ENCODE assay signal across 9 mouse cellular contexts in the genomic region with DNA sequence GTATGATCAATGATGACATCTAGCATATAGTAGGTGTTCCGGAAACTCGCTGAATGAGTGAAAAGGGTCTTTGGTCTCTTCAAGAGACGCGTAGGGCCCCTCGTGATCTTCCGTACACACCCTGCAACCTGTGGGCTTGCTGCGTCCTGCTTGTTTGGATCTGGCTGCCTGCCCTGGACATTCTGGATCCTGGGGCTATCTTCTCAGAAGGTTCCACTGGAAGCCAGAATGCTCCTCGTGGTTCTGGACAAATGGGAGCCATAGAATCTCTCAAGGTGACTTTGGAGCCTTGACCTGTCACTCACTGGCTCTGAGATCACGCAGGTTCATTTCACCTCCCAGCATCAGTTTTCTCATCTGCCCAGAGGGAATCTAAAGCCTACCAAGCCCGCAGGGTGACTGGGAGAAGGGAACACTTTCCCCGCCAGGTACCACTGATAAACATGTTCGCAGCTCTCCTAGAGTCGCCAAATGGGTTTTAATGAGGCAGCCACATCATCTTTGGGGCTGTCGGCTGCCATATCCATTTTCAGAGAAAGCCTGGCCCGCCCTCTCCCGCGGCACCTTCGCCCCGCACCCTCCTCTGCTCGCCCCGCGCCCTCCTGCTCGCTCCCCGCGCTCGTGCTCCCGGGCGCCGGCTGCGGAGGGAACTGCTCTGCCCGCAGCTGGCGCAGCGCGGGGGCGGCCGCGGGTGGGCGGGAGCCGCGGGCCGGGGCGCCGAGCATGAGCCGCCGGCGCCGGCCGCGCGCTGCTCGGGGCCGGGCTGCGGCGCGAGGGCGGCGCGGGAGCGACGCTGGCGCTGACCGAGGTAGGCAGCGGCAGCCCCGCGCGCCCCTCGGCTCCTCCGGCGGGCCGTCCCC. TPM values are rescaled to one million over a fixed set of nuclear protein-coding genes. Genes with fewer than 3 reads are reported as not detected.
DNase-seq lines count a peak whose midpoint lies in the region; ATAC-seq and TF ChIP-seq lines count a peak whose summit lies in the region.
"Had no signal": no experiment of that assay in that cellular context is flagged by ENCODE, and none has a peak within 500 bp of the region (broad histone marks: within the 10 kb centered on the region; RNA-seq: fewer than 3 reads in every experiment).

Gene Rasgef1a, plus strand, starts transcription at position 683 of the 860 bp plus-strand sequence.

- H3K27ac ChIP-seq in cortical plate, adult 2 months (ENCODE audit: insufficient read depth, low read length), result peak within 1 kb of the TSS; percentile 88
- no peak within 1 kb of the TSS for H3K27ac ChIP-seq in intestine, embryonic 14.5 days (ENCODE audit: low read depth)
- H3K27ac ChIP-seq: macrophage had no signal

- 0 out of 2 replicates have a peak, but pooled peaks have one; percentile 8 for TF ChIP-seq POLR2A in cortical plate, adult 2 months (IDR thresholded peaks at IDR 0.05; ENCODE audit: extremely low read depth, insufficient read depth, low read length)

- 0 out of 2 replicates have a peak, but pooled peaks cover 4% of the 10 kb centered on the region for H3K9me3 ChIP-seq in intestine, embryonic 14.5 days (ENCODE audit: control insufficient read depth, low read length)

- H3K27me3 ChIP-seq in intestine, embryonic 14.5 days (replicated peaks; ENCODE audit: control insufficient read depth, insufficient read depth, low read length), result peaks cover 48% of the 10 kb centered on the region

- TF ChIP-seq CTCF in cortical plate, adult 2 months (IDR thresholded peaks at IDR 0.05; ENCODE audit: extremely low read depth, insufficient read depth, low read length), result no peak

- ATAC-seq in intestine, embryonic 14.5 days (replicated peaks; ENCODE audit: low FRiP score, low TSS enrichment, low read depth), result no peak

- H3K4me3 ChIP-seq in cortical plate, adult 2 months (ENCODE audit: insufficient read depth, low read length), result peak within 1 kb of the TSS; percentile 97
- H3K4me3 ChIP-seq in intestine, embryonic 14.5 days (ENCODE audit: low read depth, low read length), result peak within 1 kb of the TSS; percentile 37

- peak within 1 kb of the TSS; percentile 32; the same call in 1 of the 2 replicates for H3K9ac ChIP-seq in intestine, embryonic 14.5 days (ENCODE audit: low read length)

- peaks cover 12% of the 10 kb centered on the region for H3K4me1 ChIP-seq in cortical plate, adult 2 months (ENCODE audit: control insufficient read depth, insufficient read depth, low read length)
- H3K4me1 ChIP-seq in intestine, embryonic 14.5 days (replicated peaks; ENCODE audit: control insufficient read depth, insufficient read depth, low read length), result 0 out of 2 replicates have a peak, but pooled peaks cover 4% of the 10 kb centered on the region

- peak; percentile 55 to 66 for DNase-seq in left cerebral cortex, adult 18-20 months (ENCODE audit: low spot score in 2 of 2)
- no peak for DNase-seq in left cerebral cortex, adult 11 months (ENCODE audit: low spot score)
- no peak for DNase-seq in intestine, embryonic 14.5 days (ENCODE audit: low spot score)
- DNase-seq in lung, postnatal 36 days, result peak; percentile 34
- no peak for DNase-seq in ovary, postnatal 36 days (ENCODE audit: low spot score)
- DNase-seq in gastrocnemius, postnatal 25 days, result no peak
- no peak for DNase-seq in testis, postnatal 14 days (ENCODE audit: low spot score)

- no peaks in the 10 kb centered on the region for H3K36me3 ChIP-seq in intestine, embryonic 14.5 days (ENCODE audit: control insufficient read depth, insufficient read depth, low read length)

- 10% methylated on average over 66 of the region's 70 CpGs for WGBS in intestine, embryonic 14.5 days

- H3K4me2 ChIP-seq in intestine, embryonic 14.5 days (ENCODE audit: low read length), result peak within 1 kb of the TSS; percentile 65

RNA-seq across cellular contexts. Expression of gene Rasgef1a, which starts in this region (rescaled TPM):
- 100 to 1,000 TPM; 201 to 250 TPM for total RNA-seq in left cerebral cortex, adult 18-20 months (2021)
- polyA plus RNA-seq in cortical plate, adult 2 months (2012; rRNA removed), result 160 and 164 TPM in 2 replicates
- 0.05 TPM in 1 of 2 replicates, not detected in the other for polyA plus RNA-seq in intestine, embryonic 14.5 days (2014; fragmentation: Nextera tagmentation; extraction: Ambion mirVana)
- total RNA-seq in gastrocnemius, postnatal 25 days (2021), result under 1 TPM; 0.29 to 0.33 TPM

Comparison
In these comparisons a context has a peak if more than half of its experiments do, and no peak if none do; other contexts are left out.
1. RNA of gene Rasgef1a (total RNA-seq): 201 to 250 TPM in left cerebral cortex, adult 18-20 months; 0.29 to 0.33 TPM in gastrocnemius, postnatal 25 days; every median in the first group is over 100 times any median in the second.
2. RNA of gene Rasgef1a (polyA plus RNA-seq): 160 to 164 TPM in cortical plate, adult 2 months; 0.05 TPM in intestine, embryonic 14.5 days; every median in the first group is over 100 times any median in the second.
3. DNase-seq: peak in left cerebral cortex, adult 18-20 months (2 of 2) and lung, postnatal 36 days (single experiment); none in left cerebral cortex, adult 11 months (single experiment), intestine, embryonic 14.5 days (single experiment), ovary, postnatal 36 days (single experiment), gastrocnemius, postnatal 25 days (single experiment) and testis, postnatal 14 days (single experiment).